Mouse (Mus musculus) forebrain, embryonic 16.5 days (tissue): ENCODE measurements around the gene Msx2. TPM values are rescaled to one million over a fixed set of nuclear protein-coding genes. Genes with fewer than 3 reads are reported as not detected.

Experiments used
- ATAC-seq: fragments of 200-750 bp; cut with Nextera tagmentation; 2 replicates; pipeline ENCODE4 v1.8.0; 2017; ENCODE audit warnings: mild to moderate bottlenecking, moderate library complexity
- H3K27ac ChIP-seq: fragments of 300-500 bp; sonication (generic); 2 replicates; pipeline ENCODE4 v1.5.1; 2014; ENCODE audit warnings: low read length, control low read depth
- H3K27me3 ChIP-seq: fragments of 300-500 bp; sonication (generic); replicated peaks from 2 replicates; pipeline ENCODE4 v1.6.1; 2014; ENCODE audit warnings: low read length; ENCODE audit not compliant: control insufficient read depth, insufficient read depth
- H3K36me3 ChIP-seq: fragments of 300-500 bp; sonication (generic); 2 replicates; pipeline ENCODE4 v1.6.1; 2014; ENCODE audit not compliant: control insufficient read depth, insufficient read depth
- H3K4me1 ChIP-seq: fragments of 300-500 bp; sonication (generic); replicated peaks from 2 replicates; pipeline ENCODE4 v1.6.1; 2014; ENCODE audit warnings: low read length; ENCODE audit not compliant: control insufficient read depth, insufficient read depth
- H3K4me2 ChIP-seq: fragments of 300-500 bp; sonication (generic); 2 replicates; pipeline ENCODE4 v1.6.1; 2014; ENCODE audit warnings: mild to moderate bottlenecking, low read length, control low read depth
- H3K4me3 ChIP-seq: fragments of 300-500 bp; sonication (generic); replicated peaks from 2 replicates; pipeline ENCODE4 v1.5.1; 2014; ENCODE audit warnings: mild to moderate bottlenecking, low read length, control low read depth
- H3K9ac ChIP-seq: fragments of 300-500 bp; sonication (generic); replicated peaks from 2 replicates; pipeline ENCODE4 v1.6.1; 2014; ENCODE audit warnings: low read depth, low read length, control low read depth
- H3K9me3 ChIP-seq: fragments of 300-500 bp; sonication (generic); 2 replicates; pipeline ENCODE4 v1.6.1; 2016; ENCODE audit warnings: low read length; ENCODE audit not compliant: control insufficient read depth
- WGBS: fragments of 180-500 bp; shearing (Covaris S2); extraction: QIAGEN DNeasy Blood & Tissue Kit; methylation state at CpG from one replicate; pipeline ENCODE4 v1.1.7; 2014; 5-methylcytosine and 5-hydroxymethylcytosine counted together
- polyA plus RNA-seq: library from polyadenylated mRNA; unstranded; fragments of >200 nt; fragmentation: Nextera tagmentation; extraction: Ambion mirVana; gene quantifications from 2 replicates; pipeline ENCODE4 v1.2.1, GENCODE M21; 2015

Gene Msx2
- polyA plus RNA-seq, result 0.38 and 0.41 TPM in 2 replicates

DNA sequence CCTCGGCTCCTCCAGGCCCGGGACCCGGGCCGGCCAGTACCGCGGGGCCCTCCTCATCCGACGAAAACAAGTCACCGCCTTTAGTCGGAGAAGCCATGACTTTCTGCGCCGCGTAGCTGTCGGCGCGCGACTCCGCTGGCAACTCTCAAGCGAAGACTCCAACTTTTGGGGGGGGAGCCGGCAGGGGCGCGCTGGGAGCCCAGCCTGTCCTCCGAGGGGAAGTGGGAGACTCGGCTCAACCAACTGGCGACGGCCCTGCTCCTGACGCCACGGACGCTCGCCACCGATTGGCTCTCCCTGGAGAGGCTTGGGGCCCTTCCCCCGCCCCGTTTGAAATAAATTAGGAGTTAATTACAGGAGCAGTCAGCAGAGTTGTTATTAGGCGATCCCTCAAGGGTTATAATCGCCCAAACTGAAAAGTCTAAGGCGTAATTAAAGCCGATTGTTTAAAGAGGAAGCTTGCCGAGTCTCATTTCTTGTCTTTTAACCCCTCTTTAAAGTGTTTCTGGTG lies at the start of gene Msx2:
TSS of gene Msx2 (minus strand) at position 461 of the 511 bp plus-strand sequence.
- WGBS, result under 1% methylated on average over 38 of the region's 38 CpGs
- Histone ChIP-seq H3K4me1 (peaks cover 21% of the 10 kb centered on the region), H3K4me3 (peak within 1 kb of the TSS; percentile 42), H3K9ac (no peak within 1 kb of the TSS), H3K27me3 (peaks cover 92% of the 10 kb centered on the region), H3K9me3 (no peaks in the 10 kb centered on the region), H3K27ac (no peak within 1 kb of the TSS), H3K4me2 (peak within 1 kb of the TSS; percentile 65), H3K36me3 (no peaks in the 10 kb centered on the region)
- peak; percentile 97 for ATAC-seq

GRCm38 (mm10) chr13:53521468-53521867 lies 48.6 kb upstream of the Msx2 start:
- WGBS, result 24% methylated on average over 3 of the region's 3 CpGs
- Histone ChIP-seq H3K4me2 (no peak overlapping the region), H3K27ac (peak overlapping the region; percentile 10; the same call in 1 of the 2 replicates), H3K9me3 (peaks cover under 1% of the 10 kb centered on the region; the same call in 1 of the 2 replicates), H3K27me3 (no peaks in the 10 kb centered on the region), H3K4me1 (peaks cover 23% of the 10 kb centered on the region), H3K4me3 (no peak overlapping the region), H3K36me3 (no peaks in the 10 kb centered on the region), H3K9ac (no peak overlapping the region)
- ATAC-seq, result 0 out of 2 replicates have a peak, but pooled peaks have one; percentile 10

- Histone ChIP-seq H3K4me3 (no peak overlapping the region), H3K27ac (no peak overlapping the region), H3K4me2 (no peak overlapping the region), H3K4me1 (peaks cover 23% of the 10 kb centered on the region), H3K9me3 (peaks cover 4% of the 10 kb centered on the region; the same call in 1 of the 2 replicates), H3K36me3 (no peaks in the 10 kb centered on the region), H3K9ac (no peak overlapping the region), H3K27me3 (no peaks in the 10 kb centered on the region)
- ATAC-seq, result 0 out of 2 replicates have a peak, but pooled peaks have one; percentile 38
- 32% methylated on average over 12 of the region's 12 CpGs for WGBS
Observed at GRCm38 (mm10) chr13:53520343-53520937, 47.6 kb upstream of the Msx2 start.

DNA sequence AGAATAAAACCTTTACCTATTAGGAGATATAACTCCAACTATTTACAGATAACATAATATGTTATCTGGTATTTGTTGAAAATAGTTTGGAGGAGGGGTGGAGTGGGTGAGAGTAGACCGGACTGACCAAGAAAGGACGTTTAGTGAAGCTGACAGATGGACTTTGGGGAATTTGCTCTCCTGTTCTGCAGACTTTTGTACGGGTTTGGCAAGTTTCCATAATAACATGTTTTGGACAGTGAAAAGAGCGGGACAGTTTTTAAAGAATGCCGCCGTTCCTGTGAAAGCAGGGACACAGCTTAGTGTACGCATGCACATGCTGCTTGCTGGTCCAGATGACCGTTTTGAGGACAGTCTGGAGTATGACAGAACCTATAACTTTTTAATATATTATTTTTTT lies 46.9 kb upstream of the Msx2 start:
- Histone ChIP-seq H3K36me3 (no peaks in the 10 kb centered on the region), H3K4me3 (no peak overlapping the region), H3K9ac (no peak overlapping the region), H3K27me3 (no peaks in the 10 kb centered on the region), H3K27ac (no peak overlapping the region), H3K4me1 (peaks cover 23% of the 10 kb centered on the region), H3K4me2 (no peak overlapping the region), H3K9me3 (peaks cover 5% of the 10 kb centered on the region; the same call in 1 of the 2 replicates)
- 42% methylated on average over 8 of the region's 8 CpGs for WGBS
- no peak for ATAC-seq

GRCm38 (mm10) chr13:53518306-53518705 lies 45.4 kb upstream of the Msx2 start:
- no peak for ATAC-seq
- no peak overlapping the region for H3K4me3 ChIP-seq
- 52% methylated on average over 4 of the region's 4 CpGs for WGBS
- H3K4me1 ChIP-seq, result peaks cover 23% of the 10 kb centered on the region
- no peaks in the 10 kb centered on the region for H3K36me3 ChIP-seq
- no peak overlapping the region for H3K27ac ChIP-seq
- H3K27me3 ChIP-seq, result no peaks in the 10 kb centered on the region
- H3K4me2 ChIP-seq, result no peak overlapping the region
- H3K9ac ChIP-seq, result no peak overlapping the region
- H3K9me3 ChIP-seq, result peaks cover 5% of the 10 kb centered on the region; the same call in 1 of the 2 replicates

GRCm38 (mm10) chr13:53514574-53514973 lies 41.7 kb upstream of the Msx2 start:
- no peak for ATAC-seq
- peaks cover under 1% of the 10 kb centered on the region; the same call in 1 of the 2 replicates for H3K4me1 ChIP-seq
- no peaks in the 10 kb centered on the region for H3K27me3 ChIP-seq
- H3K27ac ChIP-seq, result no peak overlapping the region
- H3K4me2 ChIP-seq, result no peak overlapping the region
- no peaks in the 10 kb centered on the region for H3K36me3 ChIP-seq
- H3K4me3 ChIP-seq, result no peak overlapping the region
- no peak overlapping the region for H3K9ac ChIP-seq
- peaks cover 5% of the 10 kb centered on the region; the same call in 1 of the 2 replicates for H3K9me3 ChIP-seq

- no peaks in the 10 kb centered on the region for H3K4me1 ChIP-seq
- no peaks in the 10 kb centered on the region for H3K36me3 ChIP-seq
- H3K9me3 ChIP-seq, result peaks cover 4% of the 10 kb centered on the region; the same call in 1 of the 2 replicates
- H3K27ac ChIP-seq, result no peak overlapping the region
- no peak overlapping the region for H3K4me3 ChIP-seq
- ATAC-seq, result no peak
- H3K4me2 ChIP-seq, result no peak overlapping the region
- no peak overlapping the region for H3K9ac ChIP-seq
- WGBS, result 80% methylated on average over 2 of the region's 2 CpGs
- H3K27me3 ChIP-seq, result no peaks in the 10 kb centered on the region
Observed at GRCm38 (mm10) chr13:53511366-53511765, 38.5 kb upstream of the Msx2 start.

DNA sequence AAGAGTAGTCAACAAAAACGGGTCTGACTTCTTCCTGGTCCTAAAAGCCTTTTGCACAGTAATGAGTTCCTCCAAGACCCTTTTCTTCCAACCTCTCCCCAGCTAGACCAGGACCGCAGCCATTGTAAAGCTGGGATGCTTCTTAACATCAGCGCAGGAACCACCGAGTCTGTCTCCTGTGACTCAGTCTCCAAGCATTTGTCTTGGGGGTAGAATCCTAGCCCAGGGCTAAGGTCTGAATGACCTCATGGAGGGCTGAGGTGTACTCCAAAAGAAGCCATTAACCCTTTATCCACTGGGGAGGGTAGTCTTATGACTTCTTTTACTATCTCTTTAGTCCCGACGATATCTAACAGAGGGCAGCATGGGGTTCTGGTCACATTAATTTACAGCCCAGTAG lies 29.5 kb upstream of the Msx2 start:
- H3K4me2 ChIP-seq, result no peak overlapping the region
- H3K9me3 ChIP-seq, result no peaks in the 10 kb centered on the region
- H3K9ac ChIP-seq, result no peak overlapping the region
- H3K27me3 ChIP-seq, result no peaks in the 10 kb centered on the region
- no peak for ATAC-seq
- H3K4me1 ChIP-seq, result peaks cover 11% of the 10 kb centered on the region
- no peak overlapping the region for H3K27ac ChIP-seq
- 30% methylated on average over 6 of the region's 6 CpGs for WGBS
- H3K36me3 ChIP-seq, result no peaks in the 10 kb centered on the region
- H3K4me3 ChIP-seq, result no peak overlapping the region

DNA sequence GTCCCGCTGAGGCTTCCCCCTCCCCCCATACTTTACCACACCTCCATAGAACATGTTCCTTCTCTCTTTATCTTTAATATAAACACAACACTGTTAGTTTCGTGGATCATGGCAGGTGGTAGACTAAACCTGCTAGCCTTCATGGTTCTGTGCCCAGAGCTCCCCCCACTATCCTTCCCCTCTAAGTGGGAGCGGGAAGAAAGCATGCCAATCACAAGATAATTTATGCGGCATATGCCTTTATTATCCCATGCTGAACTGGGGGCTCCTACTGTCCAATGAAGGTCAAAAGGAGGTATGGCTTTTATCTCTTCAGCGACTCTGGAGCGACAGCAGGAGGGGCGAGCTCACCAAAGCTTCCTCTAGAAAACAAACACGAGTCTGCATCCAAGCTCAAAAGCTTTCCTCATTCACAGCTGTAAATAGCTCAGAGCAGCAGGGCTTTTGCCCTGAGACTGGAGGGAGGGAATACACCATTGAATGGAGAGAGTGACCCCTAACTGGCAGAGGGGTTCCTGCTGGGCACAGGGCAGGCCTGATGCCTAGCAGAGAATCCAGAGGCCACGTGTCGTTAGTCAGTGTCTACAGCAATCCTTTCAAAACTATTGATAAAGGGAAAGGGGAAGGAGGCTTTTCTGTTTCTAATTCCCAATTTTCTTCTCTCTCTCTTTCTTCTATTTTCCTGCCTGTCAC lies 28.8 kb upstream of the Msx2 start:
- no peaks in the 10 kb centered on the region for H3K9me3 ChIP-seq
- H3K27me3 ChIP-seq, result no peaks in the 10 kb centered on the region
- H3K4me1 ChIP-seq, result peaks cover 11% of the 10 kb centered on the region
- H3K9ac ChIP-seq, result no peak overlapping the region
- no peaks in the 10 kb centered on the region for H3K36me3 ChIP-seq
- no peak overlapping the region for H3K27ac ChIP-seq
- peak overlapping the region; percentile 6; the same call in 1 of the 2 replicates for H3K4me2 ChIP-seq
- no peak overlapping the region for H3K4me3 ChIP-seq
- ATAC-seq, result peak; percentile 90
- WGBS, result 4% methylated on average over 10 of the region's 10 CpGs
